Mouse (Mus musculus) inflammation-experienced regulatory T-cells, adult 6 months (primary cell): ENCODE results near the gene Mthfr. TPM values are rescaled to one million over a fixed set of nuclear protein-coding genes. Genes with fewer than 3 reads are reported as not detected.

Experiments
- ATAC-seq: one replicate; pipeline ENCODE4 v1.8.0; 2017
- polyA plus RNA-seq, 3 experiments: library from polyadenylated mRNA; unstranded; fragments of 100-300 nt; shearing (Covaris generic); gene quantifications; one replicate each; pipeline ENCODE4 v1.2.1; 2017

Mthfr gene
- polyA plus RNA-seq, 3 experiments from 2014 or later: 9.2 to 12.0 (median 9.5) TPM

DNA sequence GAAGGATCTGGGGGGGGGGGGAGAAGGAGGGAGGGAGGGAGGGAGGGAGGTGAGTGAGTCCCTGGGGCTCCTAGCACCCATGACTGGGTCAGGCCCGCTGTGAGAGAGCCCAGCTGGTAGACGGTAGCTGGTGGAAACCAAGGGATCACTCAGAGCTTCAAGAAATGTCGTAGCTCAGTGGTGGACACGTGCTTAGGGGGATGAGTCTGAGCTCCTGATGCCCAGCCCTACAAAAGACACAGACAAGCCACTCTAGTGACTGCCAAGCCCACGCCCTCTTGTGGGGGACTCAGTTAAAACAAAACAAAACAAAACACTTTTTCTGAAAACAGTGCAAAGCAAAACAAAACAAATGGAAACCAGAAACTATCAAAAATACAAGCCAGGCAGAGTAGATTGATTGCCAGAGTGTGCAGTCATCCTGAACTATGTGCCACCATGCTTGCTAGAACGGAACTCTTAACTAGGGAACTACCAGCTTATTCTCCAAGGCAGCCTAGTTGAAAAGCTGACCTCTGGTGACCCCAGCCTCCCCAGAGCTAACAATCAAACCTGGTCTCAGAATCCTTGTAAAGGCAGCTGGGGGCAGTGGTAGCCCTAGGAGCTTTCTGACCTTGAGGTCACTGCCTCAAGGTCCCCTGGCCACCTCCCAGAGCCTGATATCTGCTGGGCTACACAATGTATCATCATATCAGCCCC is 27.0 kb downstream of the Mthfr start:
- ATAC-seq: no peak

DNA sequence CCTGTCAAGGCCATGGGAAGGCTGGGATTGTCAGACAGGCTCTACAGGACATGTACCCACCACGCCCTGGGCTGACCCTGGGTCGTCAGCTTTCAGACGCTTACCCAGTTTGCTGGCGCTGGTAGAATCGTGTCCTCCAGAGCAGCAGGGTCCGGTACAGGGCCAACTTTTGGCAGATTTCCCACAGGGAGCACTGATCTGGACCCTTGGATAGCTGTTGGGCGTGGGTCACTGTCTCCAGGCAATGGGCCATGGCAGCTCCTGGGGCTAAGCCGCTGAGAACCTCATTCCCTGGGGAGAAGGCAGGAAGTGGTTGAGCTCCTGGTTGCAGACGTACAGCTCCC is 27.5 kb downstream of the Mthfr start:
- no peak for ATAC-seq

DNA sequence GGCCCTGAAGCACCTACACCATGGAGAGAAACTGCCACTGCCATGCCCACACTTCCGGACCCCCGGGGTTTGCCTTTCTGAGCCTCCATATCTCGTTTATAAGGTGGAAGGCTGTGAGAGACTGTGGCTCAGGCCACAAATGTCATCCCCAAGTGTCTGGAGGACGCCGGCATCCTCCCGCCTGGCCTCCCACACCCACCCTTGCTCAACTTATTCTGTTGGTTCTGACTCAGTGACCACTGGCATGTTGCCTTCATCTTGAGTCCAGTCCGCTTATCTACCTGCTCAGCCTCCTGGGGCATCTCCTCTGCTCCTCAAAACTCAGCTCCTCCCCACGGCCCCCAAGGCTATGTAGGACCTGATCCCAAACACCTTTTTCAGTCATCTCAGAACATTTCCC is 28.5 kb downstream of the Mthfr start:
- ATAC-seq: no peak

DNA sequence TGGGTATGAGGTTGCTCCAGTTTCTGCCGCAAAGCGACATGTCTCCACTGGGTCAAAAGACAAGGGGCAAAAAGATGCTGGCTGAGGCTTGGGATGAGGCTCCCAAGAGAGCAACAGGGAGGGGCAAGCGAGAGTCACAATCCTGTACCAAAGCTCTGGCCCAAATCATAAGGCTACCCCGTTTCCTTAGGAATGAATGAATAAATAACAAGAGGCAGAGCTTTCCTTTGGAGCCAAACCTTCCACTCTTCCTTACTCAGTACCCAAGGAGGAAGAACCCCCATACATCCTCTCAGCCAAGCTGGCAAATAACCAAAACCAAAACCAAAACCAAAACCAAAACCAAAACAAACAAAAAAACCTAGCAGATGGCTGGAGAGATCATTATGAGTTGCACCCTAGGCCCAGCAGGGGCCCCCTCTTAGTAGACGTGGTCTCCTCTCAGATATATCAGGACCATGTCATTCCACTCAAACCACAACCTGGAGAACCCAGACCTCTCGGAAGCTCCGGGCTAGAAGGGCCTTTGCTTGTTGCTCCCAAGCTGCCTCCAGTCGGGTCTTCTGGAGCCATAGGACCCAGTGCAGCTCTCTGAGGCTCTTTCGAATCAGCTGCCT is 30.8 kb downstream of the Mthfr start:
- ATAC-seq: peak; percentile 70

DNA sequence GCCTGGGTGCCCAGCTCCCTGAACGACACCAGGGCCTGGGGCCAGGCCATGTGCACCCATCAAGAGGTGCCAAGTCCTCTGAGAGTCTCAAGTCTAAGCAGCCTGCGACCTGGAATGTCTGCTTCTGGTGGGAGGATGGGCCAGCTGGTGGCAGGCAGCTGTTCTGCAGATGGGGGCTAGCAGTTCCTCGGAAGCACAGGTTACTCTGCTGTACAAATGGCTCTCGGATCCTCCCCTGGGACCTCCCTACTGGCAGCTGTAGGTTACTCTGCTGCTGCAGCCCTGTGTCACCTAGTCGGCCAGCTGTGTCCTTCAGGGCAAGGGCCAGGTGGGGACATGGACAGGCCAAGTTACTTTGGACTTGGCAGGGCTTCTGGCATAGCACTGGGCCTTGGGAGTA is 32.6 kb downstream of the Mthfr start:
- no peak for ATAC-seq

DNA sequence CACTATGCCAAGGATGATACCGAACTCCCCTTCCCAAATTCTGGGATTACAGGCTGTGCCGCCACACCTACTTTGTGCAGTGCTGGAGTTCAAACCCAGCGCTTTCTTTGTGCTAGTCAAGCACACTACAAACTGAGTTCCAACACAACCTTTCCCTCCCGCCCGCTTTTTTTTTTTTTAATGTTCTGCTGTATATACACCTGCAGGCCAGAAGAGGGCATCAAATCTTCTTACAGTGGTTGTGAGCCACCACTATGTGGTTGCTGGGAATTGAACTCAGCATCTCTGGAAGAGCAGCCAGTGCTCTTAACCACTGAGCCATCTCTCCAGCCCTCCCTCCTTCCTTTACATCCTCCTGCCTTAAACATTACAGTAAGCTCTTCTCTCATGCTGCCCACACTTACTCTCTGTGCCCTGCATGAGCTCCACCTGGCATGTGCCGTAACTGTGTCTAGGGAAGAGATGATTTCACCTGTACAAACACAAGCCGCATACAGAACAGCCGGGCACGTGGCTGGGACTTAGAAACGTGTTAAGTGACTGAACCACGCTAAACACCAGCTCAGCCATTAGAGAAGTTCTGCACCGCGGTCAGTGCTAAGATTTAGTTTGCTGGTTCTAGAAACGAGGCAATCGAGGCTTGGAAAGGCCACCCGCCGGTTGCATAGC is 35.8 kb downstream of the Mthfr start:
- peak; percentile 75 for ATAC-seq

DNA sequence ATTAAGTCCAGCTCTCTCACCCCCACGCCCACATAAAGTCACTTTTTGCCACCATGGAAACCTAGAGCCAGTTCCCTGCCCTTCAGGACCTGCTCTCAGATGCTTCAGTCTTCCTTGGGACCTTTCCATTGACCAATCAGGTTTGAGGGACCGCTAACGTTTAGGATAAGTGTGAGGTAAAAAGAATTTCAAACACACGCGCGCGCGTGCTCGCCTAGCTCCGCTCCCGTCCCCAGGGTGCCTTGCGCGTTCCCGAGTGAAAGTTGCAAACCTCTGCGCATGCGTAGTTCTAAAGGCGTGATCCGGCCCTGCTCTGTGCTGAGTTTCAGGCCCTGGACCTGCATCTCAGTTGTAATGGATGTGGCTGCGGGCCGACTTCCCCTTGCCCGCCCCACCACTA is 36.4 kb downstream of the Mthfr start:
- peak; percentile 75 for ATAC-seq

DNA sequence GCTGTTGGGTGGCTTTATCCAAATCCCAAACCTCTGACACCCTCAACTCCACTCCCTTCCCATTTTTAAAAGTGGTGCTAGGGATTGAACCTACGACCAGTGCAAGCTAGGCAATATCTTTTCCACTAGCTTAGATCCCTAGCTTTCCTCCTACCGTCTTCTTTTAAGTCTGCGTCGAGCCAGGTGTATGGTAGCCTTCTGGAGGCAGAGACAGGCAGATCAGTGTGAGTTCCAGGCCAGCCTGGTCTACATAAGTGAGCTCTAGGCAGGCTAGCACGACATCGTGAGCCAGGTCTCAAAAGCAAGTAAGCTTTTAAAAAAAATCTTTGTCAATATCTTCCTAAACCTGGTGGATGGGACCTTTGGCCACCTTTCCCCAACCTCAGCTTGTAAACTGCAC is 37.0 kb downstream of the Mthfr start:
- no peak for ATAC-seq

DNA sequence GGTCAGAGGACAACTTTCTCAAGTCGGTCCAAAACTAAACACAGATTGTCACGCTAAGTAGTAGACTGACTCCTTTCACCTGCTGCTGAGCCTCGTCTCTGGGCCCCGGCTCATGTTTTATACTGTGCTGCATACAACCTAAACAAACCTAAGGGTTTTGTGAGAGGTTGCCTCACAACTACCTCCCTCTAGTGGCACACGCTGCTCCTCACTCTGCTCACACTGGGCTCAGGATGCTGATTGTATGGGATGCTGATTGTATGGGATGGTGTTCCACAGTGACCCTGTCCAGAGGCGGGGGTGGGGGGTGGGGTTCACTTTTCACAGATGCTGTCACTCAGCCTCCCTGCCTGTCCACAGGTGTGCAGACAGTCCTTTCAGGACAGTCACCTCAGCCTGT is 40.3 kb downstream of the Mthfr start:
- no peak for ATAC-seq

DNA sequence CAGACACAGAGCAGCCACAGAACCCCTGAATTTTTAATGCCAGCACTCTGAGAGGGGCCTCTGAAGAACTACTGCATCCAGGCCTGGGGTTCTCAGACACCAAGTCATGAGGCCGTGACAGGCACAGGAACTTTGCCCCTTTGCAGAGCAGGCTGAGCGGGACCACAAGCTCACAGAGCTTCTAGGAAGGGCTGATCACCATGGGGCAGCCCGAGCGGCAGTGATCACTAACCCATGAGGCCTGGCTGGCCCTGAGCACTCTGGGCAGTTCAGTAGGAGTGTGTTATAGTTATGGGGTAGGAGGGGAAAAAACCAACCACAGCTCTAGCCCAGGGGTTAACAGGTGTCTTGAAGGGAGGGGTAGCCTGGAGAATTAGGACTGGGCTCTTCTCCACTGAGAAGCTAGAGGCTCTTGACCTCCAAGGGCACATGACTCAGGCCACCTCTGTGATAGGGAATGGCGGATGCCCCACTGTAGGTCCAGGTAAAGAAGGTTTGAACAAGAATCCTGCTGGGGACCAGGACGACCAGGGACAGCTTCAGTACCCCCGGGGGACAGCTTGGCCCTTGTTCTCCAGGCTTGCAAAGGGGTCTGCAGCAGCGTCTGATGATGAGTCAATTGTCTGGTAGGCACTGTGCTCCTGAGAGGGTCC is 41.2 kb downstream of the Mthfr start:
- no peak for ATAC-seq

DNA sequence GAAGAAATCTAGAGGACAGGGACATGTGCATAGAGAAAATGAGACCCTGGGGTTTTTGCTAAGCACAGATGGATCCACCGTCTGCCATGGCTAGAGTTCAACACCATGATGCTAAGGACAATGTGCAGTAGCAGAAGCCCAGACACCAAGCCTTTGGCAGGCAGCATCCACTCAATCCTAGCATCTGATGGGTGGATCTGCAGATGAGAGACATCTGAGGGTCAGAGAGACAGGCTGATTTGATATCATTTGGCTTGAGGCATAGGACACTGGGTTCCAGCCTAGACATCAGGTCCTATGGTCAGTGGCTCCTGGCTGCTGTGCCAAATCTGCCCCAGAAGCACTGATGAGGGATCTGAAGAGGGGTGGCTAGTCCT is 41.7 kb downstream of the Mthfr start:
- no peak for ATAC-seq

DNA sequence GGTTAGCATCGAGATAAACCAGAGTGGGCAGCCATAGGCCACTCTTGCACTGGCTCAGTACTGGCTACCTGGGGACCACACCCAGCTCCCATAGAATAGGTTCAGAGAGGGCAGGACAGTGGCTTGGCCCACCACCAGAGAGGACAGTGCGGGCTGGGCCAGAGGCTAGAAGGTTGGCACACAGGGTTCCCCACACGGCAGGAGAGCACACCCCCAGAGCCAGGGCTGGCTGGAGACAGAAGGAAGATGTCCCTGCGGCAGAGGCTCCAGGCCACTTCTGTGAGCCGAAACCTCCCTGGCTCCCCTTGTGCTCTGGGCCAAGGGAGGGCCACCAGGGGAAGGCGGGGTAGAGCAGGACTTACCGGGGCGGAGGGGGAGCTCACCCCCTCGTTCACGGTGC is 42.3 kb downstream of the Mthfr start:
- ATAC-seq: no peak

DNA sequence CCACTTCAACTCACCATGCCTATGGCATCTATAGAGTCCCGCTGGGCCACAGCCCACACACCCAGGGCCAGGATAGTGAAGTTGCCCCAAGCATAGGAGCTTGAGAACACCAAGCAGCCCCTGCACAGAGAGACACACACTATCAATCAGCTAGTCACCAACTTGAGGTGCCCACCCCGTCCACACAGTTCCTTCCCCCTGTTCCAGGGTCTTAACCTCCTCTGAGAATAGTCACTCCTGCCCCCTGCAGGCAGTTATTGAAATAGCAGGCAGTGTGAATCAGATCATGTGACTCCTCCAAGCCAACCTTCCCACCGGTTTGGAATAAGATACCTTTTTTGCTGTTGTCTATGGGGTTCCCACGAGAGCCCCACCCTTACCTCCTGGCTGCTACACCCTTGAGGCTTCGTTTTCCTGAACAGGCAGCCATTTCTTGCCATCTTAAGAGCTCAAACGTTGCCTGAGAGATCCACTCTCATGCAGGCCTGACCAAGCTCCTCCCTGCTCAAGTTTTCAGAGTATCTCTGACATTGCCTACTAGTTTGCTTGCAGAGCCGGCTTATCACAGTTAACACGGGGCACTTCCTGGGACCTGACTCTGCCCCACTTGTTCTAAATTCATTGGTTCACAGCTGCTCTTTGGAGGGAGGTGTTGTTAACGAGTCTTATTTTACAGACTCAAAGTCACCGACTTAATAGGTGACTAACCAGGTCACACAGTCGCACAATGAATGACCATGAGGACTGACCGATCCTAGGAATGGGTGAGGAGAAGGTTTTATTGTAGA is 43.6 kb downstream of the Mthfr start:
- ATAC-seq: peak; percentile 68

DNA sequence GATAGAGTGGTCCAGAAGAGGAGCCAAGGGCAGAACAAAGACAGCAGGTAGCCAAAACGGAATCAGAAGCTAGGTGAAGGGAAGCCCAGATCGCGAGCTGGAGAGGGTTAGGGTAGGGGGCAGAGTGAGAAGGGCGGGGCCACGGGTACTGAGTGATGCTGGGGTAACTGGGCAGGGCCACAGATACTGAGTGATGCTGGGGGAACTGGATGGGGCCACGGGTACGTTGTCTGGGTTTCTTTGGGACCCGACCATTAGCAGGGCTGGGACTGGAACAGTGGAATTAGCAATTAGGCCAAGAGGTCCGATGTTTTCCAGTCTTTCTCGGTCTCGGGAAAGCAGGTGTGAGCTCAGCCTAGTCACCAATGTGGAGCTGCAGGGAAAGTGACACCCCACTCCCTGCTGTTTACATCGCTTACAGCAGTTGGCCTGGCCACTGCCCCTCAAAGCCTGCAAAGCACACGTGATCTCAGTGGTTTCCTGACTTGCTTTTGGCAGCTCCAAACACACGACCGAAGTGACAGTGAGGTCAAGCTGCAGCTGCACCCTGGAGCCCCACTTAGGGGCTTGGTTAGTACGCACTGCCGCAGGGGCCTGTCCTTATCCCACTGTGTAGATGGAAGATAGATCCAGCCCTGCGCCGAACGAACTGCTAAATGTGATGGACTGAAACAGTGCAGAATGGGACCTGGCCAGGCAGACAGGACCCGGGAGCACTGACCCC is 44.5 kb downstream of the Mthfr start:
- no peak for ATAC-seq

DNA sequence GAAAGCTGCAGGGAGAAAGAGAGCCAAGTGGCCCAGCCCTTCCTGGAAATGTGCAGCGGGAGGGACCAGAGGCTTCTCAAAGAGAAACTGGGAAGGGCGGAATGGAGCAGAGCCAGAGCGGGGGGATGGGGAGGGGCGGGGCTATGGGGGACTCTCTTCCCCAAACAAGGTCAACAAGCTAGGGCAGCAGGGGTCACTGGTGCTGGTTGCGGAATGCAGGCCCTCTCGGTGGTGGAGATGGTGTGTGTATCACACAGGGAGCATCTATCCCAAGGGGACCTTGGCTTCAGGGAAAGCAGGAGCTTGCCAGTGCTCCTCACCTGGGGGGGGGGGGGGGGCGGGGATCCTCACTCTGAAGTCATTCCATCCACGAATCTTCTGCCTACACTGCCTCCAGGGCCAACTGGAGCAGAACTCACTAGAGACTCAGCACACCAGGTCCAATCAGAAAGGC is 45.4 kb downstream of the Mthfr start:
- no peak for ATAC-seq

DNA sequence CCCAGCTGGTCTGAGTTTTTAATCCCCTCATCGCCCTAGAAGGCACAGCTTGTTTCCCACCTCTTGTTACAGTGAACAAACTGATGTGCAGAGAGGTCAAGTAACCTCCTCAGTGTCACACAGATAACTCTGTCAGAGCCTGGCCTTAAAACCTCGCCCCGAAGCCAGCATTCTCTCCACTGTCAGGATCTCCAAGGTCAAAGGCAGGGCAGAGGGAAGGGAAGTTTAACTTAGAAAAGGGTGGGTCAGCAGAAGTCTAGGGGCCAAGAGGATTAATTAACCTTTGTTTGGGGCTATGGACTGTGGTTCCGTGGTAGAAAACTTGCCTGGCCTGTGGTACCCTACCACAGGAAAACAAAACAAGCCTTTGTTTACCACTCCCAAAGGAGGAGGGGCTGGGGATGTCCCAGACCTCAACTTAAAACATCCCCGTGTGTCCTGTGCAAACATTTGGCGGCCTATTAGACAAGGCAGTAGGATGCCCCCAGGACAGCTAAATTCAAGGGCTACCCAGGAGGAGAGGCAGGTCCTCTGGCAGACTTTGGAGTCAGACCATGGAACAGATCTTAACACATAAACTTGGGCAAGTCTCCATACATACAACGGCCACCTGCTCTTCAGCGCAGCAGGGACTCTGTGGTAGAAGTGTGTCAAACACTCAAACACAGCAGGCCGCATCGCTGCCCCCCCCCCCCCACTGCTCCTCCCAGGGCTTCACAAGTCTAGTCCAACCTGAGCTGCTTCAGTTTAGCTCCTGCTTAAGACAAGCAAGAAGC is 46.4 kb downstream of the Mthfr start:
- ATAC-seq: no peak

DNA sequence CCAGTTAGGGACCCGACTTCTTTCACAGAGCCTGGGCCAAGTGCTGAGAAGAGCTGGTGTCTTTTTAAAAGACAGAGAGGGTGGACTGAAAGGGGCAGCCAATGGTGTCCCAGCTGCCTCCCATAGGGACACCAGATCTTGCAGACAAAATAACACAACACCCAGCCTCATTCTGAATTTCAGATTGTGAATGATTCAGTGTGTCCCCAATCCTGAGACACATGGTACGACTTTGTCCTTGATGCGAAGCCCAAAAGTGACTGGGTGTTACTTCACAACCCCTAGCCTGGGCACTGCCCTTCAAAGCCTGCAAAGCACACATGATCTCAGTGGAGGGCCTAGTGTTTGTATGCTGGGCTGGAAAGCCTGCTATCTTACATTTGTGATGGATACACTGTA is 47.0 kb downstream of the Mthfr start:
- no peak for ATAC-seq

DNA sequence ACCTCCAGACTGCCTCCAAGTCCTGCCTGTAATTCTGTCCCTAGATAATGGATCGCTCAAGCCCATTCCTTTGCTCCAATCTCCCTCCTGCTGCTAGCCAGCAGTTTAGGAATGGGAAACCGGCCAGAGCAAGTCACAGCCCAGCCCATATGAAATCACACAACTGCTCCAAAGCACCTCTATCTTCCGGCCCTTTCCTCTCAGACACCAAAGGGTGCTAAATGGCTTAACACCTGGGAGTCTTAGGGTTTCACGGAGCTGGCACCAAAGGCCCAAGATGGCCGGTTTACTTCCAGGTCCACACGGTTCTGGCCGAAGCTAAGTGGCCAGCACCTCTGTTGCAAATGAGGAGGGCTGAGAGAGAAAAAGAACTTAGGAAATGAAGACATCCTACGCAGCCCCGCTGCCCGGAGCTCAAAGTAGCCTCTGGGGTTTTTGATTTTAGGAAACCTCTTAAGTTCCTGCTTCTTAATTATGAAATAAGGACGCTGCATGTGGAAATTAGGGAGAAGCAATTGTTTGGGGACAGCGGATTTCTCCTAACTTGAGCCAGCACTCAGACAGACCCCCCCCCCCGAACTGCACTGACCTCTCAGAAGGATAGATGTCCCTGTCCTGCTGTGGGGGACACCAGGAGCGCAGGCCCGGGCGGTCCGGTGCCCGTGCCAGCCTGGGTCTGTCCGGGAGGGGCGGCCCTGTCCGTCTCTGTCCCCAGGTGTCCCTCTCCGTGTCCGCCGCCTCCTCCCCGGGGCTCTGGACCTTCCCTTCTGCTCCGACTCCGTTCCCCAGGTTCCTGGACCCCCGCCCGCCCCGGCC is 48.4 kb downstream of the Mthfr start:
- peak; percentile 10 for ATAC-seq

DNA sequence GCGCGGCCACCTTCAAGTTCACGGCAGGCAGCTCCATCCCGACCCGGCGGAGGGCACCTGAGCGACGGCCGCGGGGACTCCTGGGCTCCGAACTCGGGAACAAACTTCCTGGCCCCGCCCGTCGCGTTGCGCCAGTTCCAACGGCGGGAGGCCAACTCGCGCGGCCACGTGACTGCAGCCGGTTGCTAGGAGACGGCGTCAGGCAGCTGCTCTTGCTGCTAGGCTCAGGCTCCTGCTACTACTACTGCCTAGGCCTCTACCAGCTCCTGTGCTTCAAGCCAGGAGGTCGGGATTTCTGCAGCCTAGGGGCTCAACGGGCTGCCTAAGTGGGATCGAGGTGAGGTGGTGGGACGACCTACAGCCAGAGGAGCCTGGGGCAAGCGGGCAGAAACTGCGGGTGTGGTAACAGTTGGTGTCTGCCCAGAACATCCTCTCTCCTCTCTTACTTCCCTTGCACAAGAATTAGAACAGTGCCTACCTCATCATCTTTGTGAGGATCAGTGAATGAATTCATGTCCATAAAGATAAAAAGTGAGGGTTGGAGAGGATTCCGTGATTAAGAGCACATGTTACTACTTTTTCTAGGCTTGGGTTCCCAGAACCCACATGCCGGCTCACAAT is 49.1 kb downstream of the Mthfr start, which contains the start of gene Agtrap:
Agtrap (minus strand) TSS at position 125 of the 621 bp plus-strand sequence.
- ATAC-seq: peak; percentile 98

DNA sequence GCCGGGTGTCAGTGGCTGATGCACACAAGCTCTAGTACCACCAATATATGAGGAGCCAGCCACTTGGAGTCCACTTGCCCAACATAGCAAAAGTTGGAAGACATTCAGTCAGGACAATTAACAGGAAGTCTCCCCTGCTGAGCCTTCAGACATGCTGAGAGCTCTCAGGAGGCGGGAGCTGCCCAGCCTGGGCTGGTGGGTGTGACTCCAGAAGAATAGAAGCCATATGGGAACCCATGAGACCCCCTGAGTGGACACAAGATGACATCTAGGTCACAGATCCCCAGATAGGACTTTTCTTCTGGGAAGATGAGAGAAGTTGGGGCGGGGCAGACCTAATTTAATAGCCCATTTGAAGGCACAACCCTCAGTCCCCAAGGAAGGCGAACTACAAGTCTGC is 50.3 kb downstream of the Mthfr start:
- ATAC-seq: no peak
